8 mouse cellular contexts compared by ENCODE assay signal in the genomic region with DNA sequence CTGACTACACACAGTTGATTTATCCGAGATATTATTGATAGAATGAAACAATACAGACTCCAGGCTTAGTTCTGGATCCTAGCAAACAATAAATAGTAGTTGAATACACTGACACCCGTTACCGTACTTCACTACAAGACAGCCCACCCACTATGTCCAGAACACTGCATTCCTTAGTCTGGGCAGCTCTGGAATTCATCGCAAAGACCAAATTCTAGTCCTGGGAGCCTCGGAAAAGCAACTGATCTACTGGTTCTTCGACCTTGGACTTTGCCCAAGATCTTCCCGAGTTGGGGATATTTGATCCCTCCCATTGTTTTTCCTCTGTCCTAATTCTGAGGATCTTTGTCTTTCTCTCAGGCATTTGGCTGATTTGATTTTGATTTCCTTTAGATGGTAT. TPM values are rescaled to one million over a fixed set of nuclear protein-coding genes. Genes with fewer than 3 reads are reported as not detected.
DNase-seq lines count a peak whose midpoint lies in the region; ATAC-seq lines count a peak whose summit lies in the region.

No protein-coding gene starts in this region.

- peaks cover 41% of the 10 kb centered on the region for H3K4me1 ChIP-seq in heart, embryonic 13.5 days
- H3K4me1 ChIP-seq in hindbrain, embryonic 15.5 days (replicated peaks): peaks cover 36% of the 10 kb centered on the region
- H3K4me1 ChIP-seq in midbrain, embryonic 13.5 days (replicated peaks): peaks cover 30% of the 10 kb centered on the region

- H3K4me2 ChIP-seq in heart, embryonic 13.5 days: peak overlapping the region; percentile 87
- peak overlapping the region; percentile 59 for H3K4me2 ChIP-seq in hindbrain, embryonic 15.5 days
- peak overlapping the region; percentile 72 for H3K4me2 ChIP-seq in midbrain, embryonic 13.5 days (replicated peaks)

- H3K9me3 ChIP-seq in heart, embryonic 13.5 days: no peaks in the 10 kb centered on the region
- H3K9me3 ChIP-seq in hindbrain, embryonic 15.5 days: no peaks in the 10 kb centered on the region
- no peaks in the 10 kb centered on the region for H3K9me3 ChIP-seq in midbrain, embryonic 13.5 days

- H3K27me3 ChIP-seq in heart, embryonic 13.5 days (replicated peaks): no peaks in the 10 kb centered on the region
- no peaks in the 10 kb centered on the region for H3K27me3 ChIP-seq in hindbrain, embryonic 15.5 days
- no peaks in the 10 kb centered on the region for H3K27me3 ChIP-seq in midbrain, embryonic 13.5 days

- H3K4me3 ChIP-seq in heart, embryonic 13.5 days: peak overlapping the region; percentile 92
- H3K4me3 ChIP-seq in hindbrain, embryonic 15.5 days: peak overlapping the region; percentile 63
- H3K4me3 ChIP-seq in midbrain, embryonic 13.5 days (replicated peaks): peak overlapping the region; percentile 78

- DNase-seq in heart, postnatal 25 days (ENCODE audit: low spot score): no peak
- DNase-seq in adipocyte (ENCODE audit: low spot score): peak; percentile 50
- DNase-seq in layer of hippocampus, adult 9-10 months (ENCODE audit: low spot score): no peak
- no peak for DNase-seq in layer of hippocampus, adult 18-20 months (ENCODE audit: low spot score in 2 of 2)
- DNase-seq in adrenal gland, adult 8-10 months: no peak

- peak overlapping the region; percentile 99; the same call in 1 of the 2 replicates for H3K27ac ChIP-seq in heart, embryonic 13.5 days (replicated peaks)
- peak overlapping the region; percentile 99; the same call in 1 of the 2 replicates for H3K27ac ChIP-seq in hindbrain, embryonic 15.5 days (replicated peaks)
- peak overlapping the region; percentile 99; the same call in 1 of the 2 replicates for H3K27ac ChIP-seq in midbrain, embryonic 13.5 days

- peaks cover 3% of the 10 kb centered on the region; the same call in 1 of the 2 replicates for H3K36me3 ChIP-seq in heart, embryonic 13.5 days
- no peaks in the 10 kb centered on the region for H3K36me3 ChIP-seq in hindbrain, embryonic 15.5 days
- no peaks in the 10 kb centered on the region for H3K36me3 ChIP-seq in midbrain, embryonic 13.5 days

- ATAC-seq in heart, embryonic 13.5 days (ENCODE audit: extremely low read depth, insufficient number of reproducible peaks, low FRiP score, low TSS enrichment): no peak
- no peak for ATAC-seq in hindbrain, embryonic 15.5 days (ENCODE audit: low FRiP score, low read depth)
- no peak for ATAC-seq in midbrain, embryonic 13.5 days

- H3K9ac ChIP-seq in heart, embryonic 13.5 days: peak overlapping the region; percentile 99
- H3K9ac ChIP-seq in hindbrain, embryonic 15.5 days: peak overlapping the region; percentile 89; the same call in 1 of the 2 replicates
- no peak overlapping the region for H3K9ac ChIP-seq in midbrain, embryonic 13.5 days (replicated peaks)

- intact Hi-C loops in heart, postnatal 25 days (cut with DNase I): no loop called here

- WGBS in heart, embryonic 13.5 days: 19% methylated on average over 7 of the region's 7 CpGs
- whole genome bisulfite sequencing in hindbrain, embryonic 15.5 days: 33% methylated on average over 7 of the region's 7 CpGs
- WGBS in midbrain, embryonic 13.5 days: 32% methylated on average over 7 of the region's 7 CpGs

RNA-seq across cellular contexts. Expression of a gene that starts 51.7 kb away (rescaled TPM):
- polyA plus RNA-seq in heart, embryonic 13.5 days (2015; fragmentation: Nextera tagmentation; extraction: Ambion mirVana): 0.52 and 0.74 TPM in 2 replicates
- total RNA-seq in heart, postnatal 25 days (2021): not detected
- polyA plus RNA-seq in hindbrain, embryonic 15.5 days (2015; fragmentation: Nextera tagmentation; extraction: Ambion mirVana): 526 and 612 TPM in 2 replicates
- polyA plus RNA-seq in midbrain, embryonic 13.5 days (2015; fragmentation: Nextera tagmentation; extraction: Ambion mirVana): 481 and 511 TPM in 2 replicates
- total RNA-seq in layer of hippocampus, adult 18-20 months (2021): 100 to 1,000 TPM; 183 to 187 TPM
- 1 to 10 TPM; 6.1 to 9.9 (median 7.6) TPM for total RNA-seq in adrenal gland, adult 8-10 months (2022)

RNA-seq across cellular contexts. Expression of a gene that starts 52.1 kb away (rescaled TPM):
- polyA plus RNA-seq in heart, embryonic 13.5 days (2015; fragmentation: Nextera tagmentation; extraction: Ambion mirVana): 102 and 124 TPM in 2 replicates
- total RNA-seq in heart, postnatal 25 days (2021): 10 to 100 TPM; 65.0 to 71.7 TPM
- 74.1 and 81.2 TPM in 2 replicates for polyA plus RNA-seq in hindbrain, embryonic 15.5 days (2015; fragmentation: Nextera tagmentation; extraction: Ambion mirVana)
- 96.0 and 97.2 TPM in 2 replicates for polyA plus RNA-seq in midbrain, embryonic 13.5 days (2015; fragmentation: Nextera tagmentation; extraction: Ambion mirVana)
- total RNA-seq in layer of hippocampus, adult 18-20 months (2021): 10 to 100 TPM; 75.5 to 78.5 TPM
- 10 to 100 TPM; 44.2 to 83.0 (median 65.5) TPM for total RNA-seq in adrenal gland, adult 8-10 months (2022)

Comparison
In these comparisons a context has a peak if more than half of its experiments do, and no peak if none do; other contexts are left out.
1. RNA of a gene that starts 51.7 kb away (total RNA-seq): 183 to 187 TPM in layer of hippocampus, adult 18-20 months; 6.1 to 9.9 TPM in adrenal gland, adult 8-10 months and not detected in heart, postnatal 25 days; every median in the first group is over 10 times any median in the second.
2. Peak in every context shown above with its lines, with median percentiles within 50 percentile points of each other: H3K27ac ChIP-seq, H3K4me2 ChIP-seq and H3K4me3 ChIP-seq.